Mouse (Mus musculus) testis, adult 2 months (tissue): ENCODE results near the gene Dennd1b. TPM values are rescaled to one million over a fixed set of nuclear protein-coding genes. Genes with fewer than 3 reads are reported as not detected.

Source experiments
- H3K27ac ChIP-seq: fragments of 200-500 bp; 2 replicates; pipeline ENCODE4 v1.5.1; 2012; ENCODE audit warnings: low read depth, low read length; ENCODE audit not compliant: control insufficient read depth, insufficient read depth
- H3K27me3 ChIP-seq: fragments of 200-500 bp; 2 replicates; pipeline ENCODE4 v1.6.1; 2012; ENCODE audit warnings: mild to moderate bottlenecking, low read length, moderate library complexity; ENCODE audit not compliant: control insufficient read depth, insufficient read depth
- H3K36me3 ChIP-seq: fragments of 200-500 bp; 2 replicates; pipeline ENCODE4 v1.6.1; 2012; ENCODE audit warnings: mild to moderate bottlenecking, low read length; ENCODE audit not compliant: control insufficient read depth, insufficient read depth
- H3K4me1 ChIP-seq: fragments of 200-500 bp; 2 replicates; pipeline ENCODE4 v1.6.1; 2012; ENCODE audit warnings: low read length; ENCODE audit not compliant: control insufficient read depth, insufficient read depth
- H3K4me3 ChIP-seq: fragments of 200-500 bp; 2 replicates; pipeline ENCODE4 v1.5.1; 2012; ENCODE audit warnings: low read depth, mild to moderate bottlenecking, low read length, moderate library complexity, mixed read lengths; ENCODE audit not compliant: control insufficient read depth
- CTCF ChIP-seq: fragments of 200-500 bp; IDR thresholded peaks from 2 replicates; pipeline ENCODE4 v1.5.1; 2012; ENCODE audit warnings: low read depth, mild to moderate bottlenecking, inconsistent platforms, low read length, moderate library complexity; ENCODE audit not compliant: control insufficient read depth, insufficient read depth, insufficient replicate concordance
- POLR2A ChIP-seq: fragments of 200-500 bp; IDR thresholded peaks from 2 replicates; pipeline ENCODE4 v1.6.1; 2012; ENCODE audit warnings: low read depth, mild to moderate bottlenecking, inconsistent platforms, low read length, moderate library complexity; ENCODE audit not compliant: control insufficient read depth
- polyA plus RNA-seq: library from polyadenylated mRNA; depleted of rRNA; stranded (reverse); fragments of >200 nt; gene quantifications from 2 replicates; pipeline ENCODE4 v1.2.3, GENCODE M21; 2012

Dennd1b gene
- polyA plus RNA-seq, 1 experiment: 5.8 TPM

GRCm38 (mm10) chr1:138974836-138975235 lies 11.6 kb downstream of the Dennd1b start:
- no peak overlapping the region for H3K27ac ChIP-seq
- H3K27me3 ChIP-seq: no peaks in the 10 kb centered on the region
- H3K36me3 ChIP-seq: no peaks in the 10 kb centered on the region
- no peak overlapping the region for H3K4me3 ChIP-seq
- no peaks in the 10 kb centered on the region for H3K4me1 ChIP-seq
- TF ChIP-seq CTCF: no peak
- no peak for TF ChIP-seq POLR2A

- Histone ChIP-seq H3K36me3 (no peaks in the 10 kb centered on the region), H3K27me3 (no peaks in the 10 kb centered on the region), H3K27ac (no peak overlapping the region), H3K4me1 (no peaks in the 10 kb centered on the region), H3K4me3 (no peak overlapping the region)
- TF ChIP-seq CTCF: no peak
- TF ChIP-seq POLR2A: no peak
Observed at GRCm38 (mm10) chr1:138975945-138976344, 12.7 kb downstream of the Dennd1b start.

- TF ChIP-seq CTCF (no peak), POLR2A (no peak)
- Histone ChIP-seq H3K27me3 (no peaks in the 10 kb centered on the region), H3K27ac (peak overlapping the region; percentile 67), H3K4me1 (no peaks in the 10 kb centered on the region), H3K36me3 (no peaks in the 10 kb centered on the region), H3K4me3 (no peak overlapping the region)
Observed at GRCm38 (mm10) chr1:138982203-138982602, 19.0 kb downstream of the Dennd1b start.

- Histone ChIP-seq H3K27me3 (no peaks in the 10 kb centered on the region), H3K4me1 (no peaks in the 10 kb centered on the region), H3K36me3 (no peaks in the 10 kb centered on the region), H3K4me3 (no peak overlapping the region), H3K27ac (peak overlapping the region; percentile 67)
- TF ChIP-seq CTCF (no peak), POLR2A (no peak)
Observed at GRCm38 (mm10) chr1:138982611-138983010, 19.4 kb downstream of the Dennd1b start.

GRCm38 (mm10) chr1:138983064-138983463 lies 19.8 kb downstream of the Dennd1b start:
- H3K36me3 ChIP-seq: no peaks in the 10 kb centered on the region
- H3K4me3 ChIP-seq: no peak overlapping the region
- no peak overlapping the region for H3K27ac ChIP-seq
- TF ChIP-seq CTCF (no peak), POLR2A (no peak)
- H3K27me3 ChIP-seq: no peaks in the 10 kb centered on the region
- H3K4me1 ChIP-seq: no peaks in the 10 kb centered on the region

- Histone ChIP-seq H3K4me3 (no peak overlapping the region), H3K27me3 (no peaks in the 10 kb centered on the region), H3K4me1 (no peaks in the 10 kb centered on the region), H3K36me3 (no peaks in the 10 kb centered on the region), H3K27ac (no peak overlapping the region)
- TF ChIP-seq POLR2A: no peak
- TF ChIP-seq CTCF: no peak
Observed at GRCm38 (mm10) chr1:138983465-138983864, 20.2 kb downstream of the Dennd1b start.

- Histone ChIP-seq H3K27ac (no peak overlapping the region), H3K4me1 (no peaks in the 10 kb centered on the region), H3K4me3 (no peak overlapping the region), H3K27me3 (no peaks in the 10 kb centered on the region), H3K36me3 (no peaks in the 10 kb centered on the region)
- TF ChIP-seq CTCF: no peak
- no peak for TF ChIP-seq POLR2A
Observed at GRCm38 (mm10) chr1:138984161-138984560, 20.9 kb downstream of the Dennd1b start.
